Mouse (Mus musculus) hindbrain, embryonic 11.5 days (tissue): ENCODE measurements around the gene Pten. TPM values are rescaled to one million over a fixed set of nuclear protein-coding genes. Genes with fewer than 3 reads are reported as not detected.

ENCODE experiments used
- polyA plus RNA-seq: library from polyadenylated mRNA; unstranded; fragments of >200 nt; fragmentation: Nextera tagmentation; extraction: Ambion mirVana; gene quantifications from 2 replicates; pipeline ENCODE4 v1.2.1, GENCODE M21; 2014

Pten gene
- polyA plus RNA-seq, 1 experiment from 2014 or later, result 14.2 TPM

Other genes with a start within 250 kb of the Pten start
- gene Papss2, start 161.7 kb upstream of the Pten start, polyA plus RNA-seq, result 3.4 and 5.8 TPM in 2 replicates
- gene Atad1, start 17.7 kb upstream of the Pten start, polyA plus RNA-seq, result 110 and 113 TPM in 2 replicates